Mouse (Mus musculus): ENCODE measurements around the gene Vmn2r68.

Vmn2r68 gene

DNA sequence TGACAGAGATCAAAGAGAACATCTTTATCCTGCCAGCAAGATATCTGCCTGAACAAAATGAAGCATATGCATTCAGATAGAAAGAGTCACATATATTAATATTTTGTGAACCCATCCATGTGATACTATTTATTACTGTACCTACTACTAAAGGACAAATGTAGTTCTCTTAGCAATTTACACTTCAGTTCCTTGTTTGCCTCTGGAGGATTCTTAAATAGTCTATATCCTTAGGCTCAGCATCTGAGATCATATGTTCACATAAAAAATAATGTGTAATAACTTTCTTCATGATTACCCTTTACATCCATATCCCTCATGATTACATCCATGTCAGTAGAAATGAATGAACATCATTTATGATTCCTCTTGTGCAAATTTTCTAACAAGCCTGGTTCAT lies at the start of gene Vmn2r68:
TSS of gene Vmn2r68 (minus strand) at position 101 of the 400 bp plus-strand sequence.
- no peak for DNase-seq
